23 mouse cellular contexts compared by ENCODE assay signal in the genomic region with DNA sequence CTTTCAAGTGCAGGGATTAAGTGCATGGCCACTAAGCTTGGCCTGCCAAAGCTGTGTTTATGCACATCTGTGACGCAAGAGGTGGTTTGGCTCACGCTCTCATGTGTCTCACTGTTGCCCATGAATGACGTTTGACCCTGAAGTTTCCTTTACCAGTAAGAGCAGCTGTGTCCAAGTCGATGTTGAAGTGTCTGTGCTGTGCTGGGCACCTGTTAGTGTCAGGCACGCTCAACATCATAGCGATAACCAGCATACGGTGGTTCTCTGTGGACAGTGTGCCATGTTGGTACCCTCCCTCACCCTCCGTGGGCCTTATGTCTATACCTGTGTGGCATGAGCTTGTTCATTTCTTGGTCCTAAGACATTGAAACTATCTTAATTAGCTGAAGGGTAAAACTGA.
DNase-seq lines count a peak whose midpoint lies in the region; ATAC-seq and TF ChIP-seq lines count a peak whose summit lies in the region.
"Had no signal": no experiment of that assay in that cellular context is flagged by ENCODE, and none has a peak within 500 bp of the region (broad histone marks: within the 10 kb centered on the region; RNA-seq: fewer than 3 reads in every experiment).

No protein-coding gene starts in this region.

- H3K79me2 ChIP-seq in liver, adult 2 months (ENCODE audit: control insufficient read depth, insufficient read depth, low read length), result no peaks in the 10 kb centered on the region

- no peak overlapping the region for H3K4me2 ChIP-seq in liver, embryonic 11.5 days
- H3K4me2 ChIP-seq: forebrain, embryonic 13.5 days; heart, embryonic 11.5 days; hindbrain, embryonic 12.5 days; hindbrain, embryonic 15.5 days had no signal

- DNase-seq in liver, adult 2 months (ENCODE audit: extremely low read depth, low read depth, low spot score), result peak; percentile 84
- DNase-seq in liver, embryonic 11.5 days (ENCODE audit: low spot score), result no peak
- DNase-seq in NIH3T3 (ENCODE audit: low read depth), result peak; percentile 49
- DNase-seq in frontal cortex, adult 2 months (ENCODE audit: extremely low spot score in 1 of 2, low spot score in 1 of 2), result no peak
- no peak for DNase-seq in right cerebral cortex, postnatal 10 days (ENCODE audit: low spot score in 2 of 2)
- DNase-seq: adrenal gland, adult 8-10 months; adrenal gland, postnatal 36 days; B cell, adult 2 months; cerebellum, adult 18-20 months; cerebellum, adult 9-10 months; cerebellum, postnatal 14 days; gastrocnemius, adult 2 months; gastrocnemius, postnatal 14 days; heart, adult 11 months had no signal

- no peak for TF ChIP-seq POLR2A in liver, adult 2 months (IDR thresholded peaks at IDR 0.05; ENCODE audit: extremely low read depth, insufficient read depth, low read length)
- TF ChIP-seq POLR2A in olfactory bulb, adult 2 months (IDR thresholded peaks at IDR 0.05; ENCODE audit: insufficient read depth, low read depth, low read length), result no peak

- ATAC-seq in liver, embryonic 11.5 days (replicated peaks; ENCODE audit: low FRiP score), result no peak
- ATAC-seq: forebrain, embryonic 13.5 days; forebrain, embryonic 16.5 days had no signal

- TF ChIP-seq CTCF in liver, adult 2 months (IDR thresholded peaks at IDR 0.05; ENCODE audit: low read depth, low read length), result no peak
- no peak for TF ChIP-seq CTCF in olfactory bulb, adult 2 months (IDR thresholded peaks at IDR 0.05; ENCODE audit: insufficient read depth, low read depth, low read length)

- H3K4me3 ChIP-seq in liver, adult 2 months (ENCODE audit: insufficient read depth, low read depth, low read length), result no peak overlapping the region
- no peak overlapping the region for H3K4me3 ChIP-seq in liver, embryonic 11.5 days (ENCODE audit: low read depth, low read length)
- no peak overlapping the region for H3K4me3 ChIP-seq in olfactory bulb, adult 2 months (ENCODE audit: insufficient read depth, low read depth, low read length)
- H3K4me3 ChIP-seq: forebrain, embryonic 10.5 days; forebrain, embryonic 13.5 days; gastrocnemius, adult 2 months; hindbrain, embryonic 12.5 days; hindbrain, embryonic 15.5 days had no signal

- 61% methylated on average over 8 of the region's 8 CpGs for WGBS in liver, adult 2 months
- 89% methylated on average over 8 of the region's 8 CpGs for WGBS in liver, embryonic 11.5 days
- 91% methylated on average over 8 of the region's 8 CpGs for WGBS in olfactory bulb, adult 2 months

- no peaks in the 10 kb centered on the region for H3K27me3 ChIP-seq in liver, adult 2 months (ENCODE audit: control insufficient read depth, insufficient read depth, low read length)
- no peaks in the 10 kb centered on the region for H3K27me3 ChIP-seq in liver, embryonic 11.5 days (replicated peaks; ENCODE audit: control insufficient read depth, insufficient read depth, low read length)
- H3K27me3 ChIP-seq: CH12.LX; forebrain, embryonic 13.5 days; hindbrain, embryonic 12.5 days; hindbrain, embryonic 15.5 days had no signal

- H3K9ac ChIP-seq in liver, adult 2 months (ENCODE audit: low read depth, low read length), result no peak overlapping the region
- no peak overlapping the region for H3K9ac ChIP-seq in liver, embryonic 11.5 days (ENCODE audit: low read depth, low read length)
- H3K9ac ChIP-seq: forebrain, embryonic 13.5 days; hindbrain, embryonic 12.5 days; hindbrain, embryonic 15.5 days had no signal

- no peaks in the 10 kb centered on the region for H3K9me3 ChIP-seq in liver, embryonic 11.5 days (ENCODE audit: control insufficient read depth, low read length)
- H3K9me3 ChIP-seq: forebrain, embryonic 10.5 days; forebrain, embryonic 13.5 days; G1E; hindbrain, embryonic 12.5 days; hindbrain, embryonic 15.5 days had no signal

- H3K36me3 ChIP-seq in liver, adult 2 months (ENCODE audit: control insufficient read depth, insufficient read depth, low read length), result peaks cover 24% of the 10 kb centered on the region
- peaks cover 11% of the 10 kb centered on the region for H3K36me3 ChIP-seq in liver, embryonic 11.5 days (ENCODE audit: control insufficient read depth, insufficient read depth, low read length)

- H3K4me1 ChIP-seq in liver, adult 2 months (ENCODE audit: control insufficient read depth, insufficient read depth, low read length), result peaks cover 3% of the 10 kb centered on the region; the same call in 1 of the 2 replicates
- no peaks in the 10 kb centered on the region for H3K4me1 ChIP-seq in liver, embryonic 11.5 days (replicated peaks; ENCODE audit: control insufficient read depth, insufficient read depth, low read length)
- H3K4me1 ChIP-seq in olfactory bulb, adult 2 months (ENCODE audit: control insufficient read depth, insufficient read depth, low read length), result peaks cover 19% of the 10 kb centered on the region
- H3K4me1 ChIP-seq: forebrain, embryonic 10.5 days; forebrain, embryonic 13.5 days had no signal

- H3K27ac ChIP-seq in liver, adult 2 months (replicated peaks; ENCODE audit: insufficient read depth, low read depth, low read length), result peak overlapping the region; percentile 37; the same call in 1 of the 2 replicates
- H3K27ac ChIP-seq in liver, embryonic 11.5 days (ENCODE audit: low read depth, low read length), result no peak overlapping the region
- peak overlapping the region; percentile 39; the same call in 1 of the 2 replicates for H3K27ac ChIP-seq in olfactory bulb, adult 2 months (ENCODE audit: insufficient read depth, low read depth, low read length)
- H3K27ac ChIP-seq: forebrain, embryonic 10.5 days; forebrain, embryonic 13.5 days; gastrocnemius, adult 2 months; hindbrain, embryonic 12.5 days; hindbrain, embryonic 15.5 days had no signal

Comparison
In these comparisons a context has a peak if more than half of its experiments do, and no peak if none do; other contexts are left out.
1. DNase-seq: peak in liver, adult 2 months (single experiment) and NIH3T3 (single experiment); none in liver, embryonic 11.5 days (single experiment), frontal cortex, adult 2 months (0 of 2) and right cerebral cortex, postnatal 10 days (0 of 2).